Mouse (Mus musculus): Measurements from ENCODE around the gene Gm36079. TPM values are rescaled to one million over a fixed set of nuclear protein-coding genes. Genes with fewer than 3 reads are reported as not detected.
"Not testable (repeated sequence)": the region's sequence is repeated elsewhere in the genome, so short reads cannot be mapped to it uniquely, and the experiment has no call there.

The Gm36079 gene
- polyA plus RNA-seq, 1 experiment from 2014 or later: not detected

DNA sequence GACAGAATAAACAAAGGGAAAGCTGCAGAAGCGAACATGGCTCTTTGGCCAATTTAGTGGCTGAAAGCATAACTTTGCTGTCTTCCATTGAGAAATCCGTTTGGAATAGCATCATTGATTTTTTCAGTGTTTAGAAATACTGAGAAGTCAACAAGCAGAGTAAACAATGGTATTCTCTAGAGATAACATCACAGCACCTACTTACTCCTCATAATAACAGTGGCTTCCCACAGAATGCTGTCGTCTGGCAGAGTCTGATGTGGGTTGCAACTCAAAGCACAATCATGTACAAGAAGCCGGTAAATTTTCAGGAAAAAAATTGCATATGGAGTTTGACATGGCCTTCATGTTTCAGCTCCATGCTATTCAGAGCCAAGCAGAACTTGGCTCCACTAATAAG, 1.2 kb downstream of the Gm36079 start:
- not testable (repeated sequence) for H3K4me1 ChIP-seq (ENCODE audit: control insufficient read depth, insufficient read depth, low read length); H3K27ac ChIP-seq (ENCODE audit: low read depth, low read length); ATAC-seq (ENCODE audit: low FRiP score); H3K9ac ChIP-seq (ENCODE audit: low read length); H3K9me3 ChIP-seq (ENCODE audit: control insufficient read depth, low read length); H3K27me3 ChIP-seq (ENCODE audit: control insufficient read depth, insufficient read depth, low read length); H3K36me3 ChIP-seq (ENCODE audit: control insufficient read depth, insufficient read depth, low read length); H3K4me3 ChIP-seq (ENCODE audit: low read depth, low read length); H3K4me2 ChIP-seq
- 9% methylated on average over 4 of the region's 4 CpGs for WGBS
- peak; percentile 87 for DNase-seq (ENCODE audit: low spot score, missing footprints)

DNA sequence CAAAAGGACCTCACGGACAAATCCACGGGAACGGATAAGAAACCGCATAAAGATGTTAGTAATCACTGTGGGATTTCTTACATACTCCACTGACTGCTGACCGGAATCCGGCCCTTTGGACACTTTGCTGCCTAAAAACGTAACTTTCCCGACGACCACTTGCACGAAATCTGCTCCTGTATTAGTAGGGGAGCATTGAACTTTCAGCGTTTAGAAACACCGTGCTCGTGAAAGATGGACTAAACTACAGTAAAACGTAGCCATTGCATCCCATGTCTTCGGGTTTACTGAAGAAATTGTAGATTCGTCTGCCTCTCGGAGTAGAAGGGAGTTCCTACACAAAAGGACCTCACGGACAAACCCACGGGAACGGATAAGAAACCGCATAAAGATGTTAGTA, 1.8 kb downstream of the Gm36079 start:
- not testable (repeated sequence) for H3K4me2 ChIP-seq; H3K27ac ChIP-seq (ENCODE audit: low read depth, low read length); H3K36me3 ChIP-seq (ENCODE audit: control insufficient read depth, insufficient read depth, low read length); H3K4me1 ChIP-seq (ENCODE audit: control insufficient read depth, insufficient read depth, low read length); H3K27me3 ChIP-seq (ENCODE audit: control insufficient read depth, insufficient read depth, low read length); H3K9ac ChIP-seq (ENCODE audit: low read length); ATAC-seq (ENCODE audit: low FRiP score); H3K4me3 ChIP-seq (ENCODE audit: low read depth, low read length); H3K9me3 ChIP-seq (ENCODE audit: control insufficient read depth, low read length)
- DNase-seq (ENCODE audit: low spot score, missing footprints): peak; percentile 92
- 2% methylated on average over 18 of the region's 21 CpGs for WGBS

DNA sequence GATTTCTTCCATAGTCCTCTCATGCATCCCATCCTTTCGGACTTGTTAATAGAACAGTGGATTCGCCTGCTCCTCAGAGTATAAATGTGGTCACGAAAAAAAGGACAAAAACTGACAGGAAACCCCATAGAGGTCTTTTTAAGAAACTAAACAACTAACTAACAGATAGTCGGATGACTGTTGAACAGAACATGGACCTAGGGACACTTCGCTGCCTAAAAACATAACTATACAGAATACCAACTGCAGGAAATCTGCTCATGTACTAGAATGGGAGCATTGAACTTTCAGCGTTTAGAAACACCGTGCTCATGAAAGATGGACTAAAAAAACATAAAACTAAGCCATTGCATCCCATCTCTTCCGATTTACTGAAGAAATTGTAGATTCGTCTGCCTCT, 2.2 kb downstream of the Gm36079 start:
- H3K4me2 ChIP-seq; H3K4me3 ChIP-seq (ENCODE audit: low read depth, low read length); H3K4me1 ChIP-seq (ENCODE audit: control insufficient read depth, insufficient read depth, low read length); H3K9ac ChIP-seq (ENCODE audit: low read length); H3K9me3 ChIP-seq (ENCODE audit: control insufficient read depth, low read length); H3K36me3 ChIP-seq (ENCODE audit: control insufficient read depth, insufficient read depth, low read length); H3K27ac ChIP-seq (ENCODE audit: low read depth, low read length); ATAC-seq (ENCODE audit: low FRiP score); H3K27me3 ChIP-seq (ENCODE audit: control insufficient read depth, insufficient read depth, low read length): not testable (repeated sequence)
- DNase-seq (ENCODE audit: low spot score, missing footprints): peak; percentile 91
- 7% methylated on average over 9 of the region's 9 CpGs for WGBS

DNA sequence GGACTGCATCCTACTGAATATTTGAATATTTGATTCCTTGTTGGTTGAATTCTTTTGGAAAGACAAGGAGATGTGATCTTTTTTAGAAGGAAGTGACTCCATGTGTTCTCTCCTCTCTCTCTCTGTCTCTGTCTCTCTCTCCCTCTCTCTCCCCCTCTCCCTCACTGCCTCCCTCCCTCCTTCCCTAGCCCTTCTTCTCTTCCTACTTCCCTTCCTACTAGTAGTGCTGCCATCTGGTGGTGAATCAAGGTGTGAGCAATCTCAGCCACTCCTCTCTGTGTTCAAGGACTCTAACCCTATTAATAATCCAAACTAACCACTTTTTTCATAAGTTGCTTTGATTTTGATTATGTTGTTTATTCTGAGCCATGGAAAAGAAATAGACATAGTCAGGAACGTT, 5.3 kb downstream of the Gm36079 start:
- not testable (repeated sequence) for H3K27me3 ChIP-seq (ENCODE audit: control insufficient read depth, insufficient read depth, low read length); H3K4me1 ChIP-seq (ENCODE audit: control insufficient read depth, insufficient read depth, low read length); H3K4me3 ChIP-seq (ENCODE audit: low read depth, low read length); H3K9ac ChIP-seq (ENCODE audit: low read length); H3K4me2 ChIP-seq; DNase-seq (ENCODE audit: low spot score, missing footprints); H3K36me3 ChIP-seq (ENCODE audit: control insufficient read depth, insufficient read depth, low read length); H3K9me3 ChIP-seq (ENCODE audit: control insufficient read depth, low read length); H3K27ac ChIP-seq (ENCODE audit: low read depth, low read length)
- ATAC-seq (ENCODE audit: low FRiP score): peak; percentile 77; the same call in 1 of the 2 replicates
- WGBS: no CpG with 5 or more reads among the region's 1 CpGs

DNA sequence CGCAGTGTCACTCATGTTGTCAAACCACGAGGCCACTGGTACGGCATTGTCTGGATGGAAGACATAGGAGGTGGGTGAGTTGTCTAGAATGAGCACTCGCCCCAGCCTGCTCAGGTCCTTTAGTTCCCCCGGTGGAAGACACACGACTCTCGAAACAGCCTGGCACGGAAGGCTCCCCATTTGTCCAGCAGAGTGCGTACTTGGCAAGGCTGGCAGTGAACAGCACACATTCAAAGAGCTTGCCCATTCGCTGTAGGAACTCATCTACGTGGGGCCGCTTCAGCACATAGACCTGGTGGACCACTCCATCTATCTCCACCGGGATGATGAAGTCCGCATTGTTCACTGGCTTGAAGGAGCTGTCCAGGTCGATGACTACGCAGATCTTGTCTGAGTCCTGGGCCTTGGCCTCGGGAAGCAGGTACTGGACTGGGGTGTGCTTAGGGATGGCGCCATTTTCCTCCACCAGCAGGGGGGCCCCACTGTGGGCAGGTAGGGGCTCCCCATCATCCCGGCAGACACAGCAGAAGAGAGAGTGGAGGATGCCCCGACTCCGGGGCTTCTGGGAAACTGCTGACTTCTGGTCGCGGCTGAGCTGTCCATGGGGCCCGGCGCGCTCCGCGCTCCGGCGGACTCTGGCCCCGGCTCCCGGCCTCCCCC, 11.3 kb downstream of the Gm36079 start:
- 1% methylated on average over 7 of the region's 32 CpGs for WGBS
- not testable (repeated sequence) for H3K4me1 ChIP-seq (ENCODE audit: control insufficient read depth, insufficient read depth, low read length); H3K4me2 ChIP-seq; H3K9ac ChIP-seq (ENCODE audit: low read length); H3K27ac ChIP-seq (ENCODE audit: low read depth, low read length); H3K36me3 ChIP-seq (ENCODE audit: control insufficient read depth, insufficient read depth, low read length); H3K4me3 ChIP-seq (ENCODE audit: low read depth, low read length); H3K9me3 ChIP-seq (ENCODE audit: control insufficient read depth, low read length); H3K27me3 ChIP-seq (ENCODE audit: control insufficient read depth, insufficient read depth, low read length)
- DNase-seq (ENCODE audit: low spot score, missing footprints) (peak; percentile 39), ATAC-seq (ENCODE audit: low FRiP score) (peak; percentile 58)

DNA sequence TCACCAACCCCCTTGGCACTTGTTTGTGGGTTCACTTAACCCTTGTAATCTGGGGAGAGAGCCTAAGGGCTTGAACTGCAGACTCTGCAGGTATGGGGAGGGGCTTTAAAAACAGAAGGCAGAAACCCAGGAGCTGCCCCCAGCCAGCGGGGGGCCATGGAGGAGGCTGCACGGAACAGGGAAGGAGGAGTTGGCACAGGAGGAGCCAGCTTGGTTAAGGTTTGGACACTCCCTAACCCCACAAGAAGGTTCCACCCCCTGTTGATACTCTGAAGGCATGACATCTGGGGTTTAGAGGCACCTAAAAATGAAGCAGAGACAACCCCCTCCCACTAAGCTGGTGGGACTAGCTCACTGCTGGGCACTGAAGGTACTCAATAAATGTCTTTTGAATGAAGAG, 12.8 kb downstream of the Gm36079 start:
- WGBS: no CpG with 5 or more reads among the region's 2 CpGs
- not testable (repeated sequence) for DNase-seq (ENCODE audit: low spot score, missing footprints); H3K27me3 ChIP-seq (ENCODE audit: control insufficient read depth, insufficient read depth, low read length); H3K4me3 ChIP-seq (ENCODE audit: low read depth, low read length); H3K27ac ChIP-seq (ENCODE audit: low read depth, low read length); H3K9me3 ChIP-seq (ENCODE audit: control insufficient read depth, low read length); H3K9ac ChIP-seq (ENCODE audit: low read length); H3K4me2 ChIP-seq; H3K4me1 ChIP-seq (ENCODE audit: control insufficient read depth, insufficient read depth, low read length); H3K36me3 ChIP-seq (ENCODE audit: control insufficient read depth, insufficient read depth, low read length); ATAC-seq (ENCODE audit: low FRiP score)

DNA sequence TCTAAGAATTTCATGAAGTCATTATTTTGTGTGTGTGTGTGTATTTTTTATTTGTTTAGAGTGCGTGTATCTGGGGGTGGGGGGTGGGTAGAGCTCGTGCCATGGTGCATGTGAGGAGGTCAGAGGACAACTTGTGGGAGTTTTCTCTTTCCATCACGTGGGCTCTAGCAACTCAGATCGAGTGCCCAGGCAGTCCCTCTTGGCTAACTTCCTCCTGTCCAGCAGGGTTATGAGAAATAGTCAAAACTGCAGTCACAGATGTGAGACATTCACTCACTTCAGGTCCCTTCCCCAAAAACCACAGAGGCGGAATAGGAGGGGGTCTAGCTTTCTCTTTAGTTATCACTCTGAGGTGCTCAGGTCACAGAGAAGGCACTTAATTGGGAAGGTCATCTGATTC, 13.3 kb downstream of the Gm36079 start:
- H3K4me1 ChIP-seq (ENCODE audit: control insufficient read depth, insufficient read depth, low read length); ATAC-seq (ENCODE audit: low FRiP score); H3K27me3 ChIP-seq (ENCODE audit: control insufficient read depth, insufficient read depth, low read length); H3K9me3 ChIP-seq (ENCODE audit: control insufficient read depth, low read length); DNase-seq (ENCODE audit: low spot score, missing footprints); H3K4me3 ChIP-seq (ENCODE audit: low read depth, low read length); H3K9ac ChIP-seq (ENCODE audit: low read length); H3K4me2 ChIP-seq; H3K27ac ChIP-seq (ENCODE audit: low read depth, low read length); H3K36me3 ChIP-seq (ENCODE audit: control insufficient read depth, insufficient read depth, low read length): not testable (repeated sequence)
- WGBS: no CpG with 5 or more reads among the region's 5 CpGs

DNA sequence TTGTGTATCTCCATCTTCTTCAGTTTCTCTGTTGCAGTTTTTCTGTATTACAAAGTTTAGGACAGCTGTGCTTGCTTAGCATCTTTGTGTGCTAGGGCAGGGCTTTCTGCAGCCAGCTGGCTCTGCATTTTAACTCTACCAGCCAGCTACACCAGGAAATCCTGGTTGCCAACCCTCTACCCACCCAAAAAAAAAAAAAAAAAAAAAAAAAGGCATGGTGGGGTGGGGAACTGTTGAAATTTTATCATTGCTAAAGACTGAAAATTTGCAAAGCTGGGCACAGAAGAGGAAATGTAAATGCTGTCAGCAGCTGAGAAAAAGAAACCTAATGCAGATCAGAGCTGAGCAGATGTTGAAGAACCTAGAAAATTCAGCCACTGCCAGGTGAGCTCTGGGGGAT, 16.7 kb downstream of the Gm36079 start:
- H3K27me3 ChIP-seq (ENCODE audit: control insufficient read depth, insufficient read depth, low read length); H3K4me2 ChIP-seq; H3K36me3 ChIP-seq (ENCODE audit: control insufficient read depth, insufficient read depth, low read length); H3K4me1 ChIP-seq (ENCODE audit: control insufficient read depth, insufficient read depth, low read length); ATAC-seq (ENCODE audit: low FRiP score); DNase-seq (ENCODE audit: low spot score, missing footprints); H3K9ac ChIP-seq (ENCODE audit: low read length); H3K4me3 ChIP-seq (ENCODE audit: low read depth, low read length); H3K27ac ChIP-seq (ENCODE audit: low read depth, low read length); H3K9me3 ChIP-seq (ENCODE audit: control insufficient read depth, low read length): not testable (repeated sequence)

DNA sequence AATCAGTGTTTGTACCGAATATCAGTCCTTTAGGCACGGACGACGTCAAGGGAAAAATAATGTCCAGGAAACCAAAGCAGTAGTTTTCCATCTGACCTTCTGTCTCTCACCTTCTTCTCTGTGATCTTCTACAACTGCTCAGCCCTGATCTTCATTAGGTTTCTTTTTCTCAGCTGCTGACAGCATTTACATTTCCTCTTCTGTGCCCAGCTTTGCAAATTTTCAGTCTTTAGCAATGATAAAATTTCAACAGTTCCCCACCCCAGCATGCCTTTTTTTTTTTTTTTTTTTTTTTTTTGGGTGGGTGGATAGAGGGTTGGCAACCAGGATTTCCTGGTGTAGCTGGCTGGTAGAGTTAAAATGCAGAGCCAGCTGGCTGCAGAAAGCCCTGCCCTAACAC, 27.6 kb downstream of the Gm36079 start:
- DNase-seq (ENCODE audit: low spot score, missing footprints); H3K27ac ChIP-seq (ENCODE audit: low read depth, low read length); H3K9me3 ChIP-seq (ENCODE audit: control insufficient read depth, low read length); H3K27me3 ChIP-seq (ENCODE audit: control insufficient read depth, insufficient read depth, low read length); H3K4me2 ChIP-seq; H3K4me3 ChIP-seq (ENCODE audit: low read depth, low read length); H3K36me3 ChIP-seq (ENCODE audit: control insufficient read depth, insufficient read depth, low read length); H3K4me1 ChIP-seq (ENCODE audit: control insufficient read depth, insufficient read depth, low read length); H3K9ac ChIP-seq (ENCODE audit: low read length); ATAC-seq (ENCODE audit: low FRiP score): not testable (repeated sequence)
- WGBS: no CpG with 5 or more reads among the region's 4 CpGs
